Mouse (Mus musculus) cerebellum, postnatal 4 days (tissue): Measurements from ENCODE around the gene Gm17509.

Source experiments
- DNase-seq, 2 experiments: peaks; one replicate each; pipeline ENCODE4 v3.0.0; 2022; ENCODE audit warnings: low spot score in 2 of 2, mixed read lengths in 1 of 2

Gm17509 gene

DNA sequence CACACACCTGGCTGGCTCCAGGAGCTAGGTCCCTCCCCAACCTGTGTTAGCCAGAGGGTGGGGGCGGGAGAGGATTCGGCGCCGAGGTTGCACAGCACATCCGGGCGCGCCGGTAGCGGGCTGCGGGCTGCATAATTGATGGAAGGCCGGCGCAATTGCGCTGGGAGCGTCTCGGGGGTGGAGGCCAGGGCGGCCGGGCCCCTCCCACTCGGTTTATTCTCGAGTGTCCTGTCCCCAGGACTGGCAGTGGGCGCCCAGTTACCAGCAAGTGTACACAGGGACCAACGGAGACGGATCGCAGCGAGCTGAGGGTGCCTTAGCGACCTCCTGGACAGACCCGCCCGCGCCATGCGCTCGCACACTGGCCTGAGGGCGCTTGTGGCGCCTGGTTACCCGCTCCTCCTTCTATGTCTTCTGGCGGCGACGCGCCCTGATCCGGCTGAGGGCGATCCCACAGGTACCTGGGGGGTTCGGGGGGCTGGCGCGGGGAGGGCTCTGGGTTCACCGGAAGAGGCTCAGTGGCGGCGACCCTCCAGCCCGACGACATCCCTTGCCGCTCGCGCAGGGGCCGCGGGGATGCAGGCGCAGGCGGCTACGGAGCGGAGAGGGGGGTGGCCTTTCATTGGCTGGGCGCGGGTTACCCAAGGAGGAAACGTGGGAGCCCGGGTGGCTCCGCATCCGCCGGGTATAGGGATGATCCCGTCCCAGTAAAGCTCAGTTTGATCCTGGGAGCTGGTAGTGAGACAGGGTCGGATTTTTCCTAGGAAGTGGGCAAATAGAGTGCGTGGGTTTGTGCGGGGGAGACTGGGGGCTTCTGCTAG is at the start of gene Gm17509:
Gene Gm17509 (minus strand): TSS at position 575 of the 821 bp plus-strand sequence.
- DNase-seq: peak; percentile 30 to 64

DNA sequence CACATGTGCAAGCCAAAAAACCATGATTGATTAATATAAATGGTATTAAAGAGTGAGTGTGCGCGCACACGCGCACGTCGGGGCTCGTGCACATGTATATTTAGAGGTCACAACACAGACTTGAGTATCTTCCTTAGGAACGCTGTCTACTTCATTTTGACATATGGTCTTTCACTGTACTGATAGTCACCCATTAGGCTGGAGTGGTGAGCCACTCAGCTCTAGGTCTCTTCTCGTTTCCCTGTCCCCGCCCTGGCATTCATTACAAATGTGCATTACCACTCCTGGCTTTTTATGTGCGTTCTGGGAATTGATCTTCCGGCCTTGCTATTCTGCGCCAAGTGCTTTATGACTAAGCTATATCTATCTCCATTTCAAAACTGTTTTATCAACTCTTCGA is 47.1 kb upstream of the Gm17509 start:
- DNase-seq: no peak

DNA sequence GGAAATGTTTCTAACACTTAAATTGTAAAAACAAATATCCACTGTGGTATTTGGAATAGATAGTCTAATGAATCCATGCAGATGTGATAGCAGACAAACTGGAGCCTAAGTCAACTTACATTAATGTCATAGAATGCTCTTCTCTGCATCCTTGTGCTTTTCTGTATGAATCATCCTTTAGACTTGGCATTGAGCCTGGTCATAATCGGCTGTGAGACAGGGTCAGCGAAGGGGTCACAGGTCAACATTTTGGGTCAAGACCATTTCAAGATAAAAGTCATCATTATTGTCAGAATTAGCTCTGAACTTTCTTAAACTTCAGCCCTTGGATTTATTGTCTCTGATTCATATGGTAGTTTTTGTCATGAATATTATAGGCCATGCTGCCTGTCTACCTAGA is 45.3 kb upstream of the Gm17509 start:
- no peak for DNase-seq

DNA sequence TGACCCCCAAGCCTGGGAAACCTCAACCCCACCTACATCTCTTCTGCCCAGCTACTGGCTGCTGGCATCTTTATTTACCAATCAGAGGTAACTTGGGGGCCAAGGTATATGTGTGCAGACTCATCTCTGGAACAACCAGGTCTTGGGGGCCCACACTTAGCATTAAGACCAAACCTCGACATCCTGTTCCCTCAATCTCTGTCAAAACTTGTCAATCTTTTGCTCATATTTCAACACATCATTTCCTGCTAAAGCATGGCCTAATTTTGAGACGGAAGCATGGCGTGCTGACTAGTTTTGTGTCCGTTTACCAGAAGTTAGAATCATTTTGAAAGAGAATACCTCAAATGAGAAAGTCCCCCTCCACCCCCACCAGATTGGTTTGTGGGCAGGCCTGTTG is 39.8 kb upstream of the Gm17509 start:
- no peak for DNase-seq

DNA sequence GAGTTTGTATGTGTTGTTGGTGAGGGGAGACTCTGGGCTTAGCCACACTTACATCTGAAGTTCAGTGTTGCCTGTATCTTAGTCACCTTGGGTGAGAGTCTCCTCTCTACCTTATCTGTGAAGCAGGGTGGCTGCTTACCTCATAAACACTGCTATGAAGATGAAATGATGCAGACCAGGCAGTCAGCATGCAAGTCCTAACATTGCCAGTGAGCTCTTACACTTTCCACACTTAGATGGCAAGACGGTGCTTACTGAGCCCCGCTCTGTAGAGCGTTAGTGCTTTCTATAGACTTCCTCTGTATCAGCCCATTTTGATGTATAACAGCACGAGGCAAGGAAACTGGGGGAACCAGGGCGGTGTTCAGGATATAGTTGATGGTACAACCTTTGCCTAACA is 21.7 kb upstream of the Gm17509 start:
- no peak for DNase-seq

DNA sequence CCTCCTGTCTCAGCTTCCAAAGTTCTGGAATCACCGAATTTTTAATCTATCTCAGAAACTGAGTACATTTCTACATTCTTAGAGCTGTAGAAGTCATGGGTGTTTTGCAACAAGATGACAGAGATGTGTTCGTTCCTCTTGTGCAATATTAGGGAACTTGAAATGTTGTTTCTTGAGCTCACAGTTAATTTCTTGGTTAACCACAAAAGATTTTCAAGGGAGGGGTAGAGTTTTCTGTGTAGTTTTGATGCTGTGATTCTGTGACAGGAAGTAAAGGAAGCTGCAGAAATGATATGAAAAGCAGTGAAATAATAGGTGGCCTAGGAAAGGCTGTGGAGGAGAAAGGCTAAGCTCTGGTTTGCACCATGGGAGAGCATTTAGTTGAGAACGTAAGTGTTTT is 21.2 kb upstream of the Gm17509 start:
- no peak for DNase-seq

DNA sequence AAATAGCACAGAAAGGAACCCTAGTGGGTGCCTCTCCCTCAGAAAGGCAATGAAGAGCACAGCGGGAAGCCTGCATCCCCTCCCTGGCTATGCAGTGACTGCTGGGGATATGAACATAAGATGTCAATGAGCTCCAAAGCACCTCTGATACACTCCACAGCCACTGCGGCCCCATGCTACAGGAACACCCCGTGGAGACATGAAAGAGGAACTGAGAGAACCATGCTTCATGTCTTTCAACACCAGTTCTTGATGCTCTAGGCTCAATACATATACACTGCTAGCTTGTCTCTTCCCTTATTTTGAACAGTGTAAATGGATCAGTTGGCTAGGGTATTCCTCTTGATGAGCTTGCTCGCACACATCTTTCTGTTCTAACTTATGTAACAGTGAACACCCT is 16.2 kb upstream of the Gm17509 start:
- DNase-seq: no peak

DNA sequence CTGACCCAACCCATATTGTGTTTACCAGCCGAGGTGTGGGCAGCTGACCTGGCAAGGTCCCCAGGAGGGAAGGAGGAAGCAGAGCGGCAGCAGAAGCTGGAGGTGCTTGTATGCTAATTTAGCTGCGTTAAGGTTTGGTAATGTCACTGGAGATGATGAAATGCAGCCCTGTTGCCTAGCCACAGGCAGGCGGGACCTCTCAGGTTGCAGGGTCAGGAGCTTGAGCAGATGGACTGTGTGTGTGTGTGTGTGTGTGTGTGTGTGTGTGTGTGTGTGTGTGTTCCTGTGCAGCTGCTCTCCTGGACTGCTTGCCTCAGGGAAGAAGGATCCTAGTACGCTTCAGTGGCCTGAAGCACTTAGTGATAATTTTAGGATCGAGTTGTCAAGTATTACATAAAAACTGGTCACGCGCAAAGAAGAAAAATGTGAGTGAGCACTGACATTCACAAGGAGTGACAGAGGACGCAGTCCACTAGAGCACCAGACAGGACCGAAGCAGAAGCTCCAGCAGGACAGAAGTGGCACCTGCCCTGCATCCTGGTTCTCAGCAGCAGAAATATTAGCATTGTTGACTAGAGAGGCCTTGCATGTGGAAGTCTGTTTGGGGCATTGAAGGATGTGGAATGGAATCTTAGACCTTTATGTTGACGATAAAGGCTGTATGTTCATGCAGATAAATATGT is 14.8 kb upstream of the Gm17509 start:
- DNase-seq: peak in 1 of 2 experiments; percentile 22

DNA sequence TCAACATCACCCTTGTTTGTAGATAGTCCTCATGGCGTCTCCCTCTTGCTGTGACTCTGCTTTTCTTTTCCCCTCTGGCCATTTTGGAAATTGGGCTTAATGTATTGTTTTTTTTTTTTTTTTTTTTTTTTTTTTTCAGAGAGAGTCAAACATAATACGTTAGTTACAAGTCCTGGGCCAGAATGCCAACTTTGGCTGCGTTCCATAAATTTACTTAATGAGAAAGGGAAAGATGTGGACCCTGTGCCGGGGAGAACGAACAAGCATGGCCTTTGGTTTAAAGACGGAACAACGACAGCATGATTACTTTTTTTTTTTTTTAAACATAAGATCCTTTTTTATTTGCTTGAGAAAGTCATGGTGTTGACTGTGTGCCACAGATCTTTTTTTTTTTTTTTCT is 13.6 kb upstream of the Gm17509 start:
- no peak for DNase-seq

DNA sequence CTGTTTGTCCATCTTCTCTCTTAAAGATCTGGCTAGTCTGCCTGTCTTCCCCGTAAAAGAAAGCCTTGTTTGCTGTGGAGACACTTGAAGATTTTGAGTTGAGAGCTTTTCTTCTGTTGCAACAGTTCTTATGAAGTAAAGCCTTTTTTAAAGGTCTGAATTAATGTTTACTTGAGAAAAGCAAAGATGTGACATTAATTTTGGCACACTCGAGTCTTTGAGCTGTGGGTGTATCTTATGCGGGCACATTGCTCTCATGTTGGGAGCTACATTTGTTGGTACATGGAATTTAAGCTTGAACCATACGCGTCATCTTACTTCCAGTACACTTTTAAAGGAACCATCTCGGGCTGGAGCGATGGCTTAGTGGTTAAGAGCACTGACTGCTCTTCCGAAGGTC is 12.9 kb upstream of the Gm17509 start:
- DNase-seq: no peak

DNA sequence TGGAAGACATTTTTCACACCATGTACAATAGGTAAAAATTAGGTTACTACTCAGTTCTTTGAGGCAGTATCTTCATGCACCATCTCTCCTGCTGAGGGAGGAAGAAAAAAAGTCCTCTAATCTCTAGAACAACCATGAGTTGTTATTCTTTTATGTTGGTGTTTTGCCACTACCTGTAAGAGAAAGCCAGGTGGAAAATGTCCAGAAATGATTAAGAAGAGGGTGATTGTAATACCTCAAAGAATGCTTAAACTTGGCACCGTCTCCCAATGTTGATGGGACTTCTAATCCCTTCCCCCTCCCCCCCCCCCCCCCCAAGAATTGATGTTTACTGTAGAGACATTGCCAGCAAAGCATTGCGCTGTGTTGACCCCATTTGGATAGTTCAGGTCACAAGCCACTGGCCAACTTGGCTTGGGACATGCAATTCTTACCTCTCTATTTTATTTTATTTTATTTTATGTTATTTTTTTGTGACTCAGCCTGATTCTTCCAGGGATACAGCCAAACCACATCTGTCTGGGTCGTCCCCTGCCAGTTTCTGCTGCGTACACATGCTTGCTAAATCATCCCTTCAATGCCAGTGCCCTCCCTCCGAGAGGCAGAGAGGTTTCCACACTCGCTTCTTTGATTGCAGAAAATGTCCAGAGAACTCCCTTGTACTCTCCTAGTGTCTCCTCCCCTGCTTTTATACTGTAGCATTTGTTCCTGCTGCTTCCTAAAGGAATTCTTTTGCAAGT is 9.7 kb upstream of the Gm17509 start:
- DNase-seq: no peak

DNA sequence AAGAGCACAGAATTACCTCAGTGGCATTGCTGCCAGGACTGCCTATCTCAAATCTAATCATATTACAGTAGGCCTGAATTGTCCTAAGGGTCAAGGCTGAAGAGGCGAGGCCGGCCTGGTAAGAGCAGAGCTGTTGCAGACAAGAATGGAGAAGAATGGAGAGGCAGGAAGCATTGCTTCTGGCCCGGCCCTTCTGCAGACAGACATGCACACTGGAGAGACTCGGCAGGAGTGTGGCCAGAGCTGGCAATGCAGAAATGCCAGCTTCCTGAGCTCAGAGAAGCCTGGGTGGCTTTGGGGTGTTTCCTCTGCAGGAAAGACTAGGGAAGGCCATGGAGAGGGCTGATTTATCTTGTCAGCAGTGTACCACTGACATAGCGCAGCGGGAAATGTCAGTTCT is 4.7 kb upstream of the Gm17509 start:
- DNase-seq: no peak

DNA sequence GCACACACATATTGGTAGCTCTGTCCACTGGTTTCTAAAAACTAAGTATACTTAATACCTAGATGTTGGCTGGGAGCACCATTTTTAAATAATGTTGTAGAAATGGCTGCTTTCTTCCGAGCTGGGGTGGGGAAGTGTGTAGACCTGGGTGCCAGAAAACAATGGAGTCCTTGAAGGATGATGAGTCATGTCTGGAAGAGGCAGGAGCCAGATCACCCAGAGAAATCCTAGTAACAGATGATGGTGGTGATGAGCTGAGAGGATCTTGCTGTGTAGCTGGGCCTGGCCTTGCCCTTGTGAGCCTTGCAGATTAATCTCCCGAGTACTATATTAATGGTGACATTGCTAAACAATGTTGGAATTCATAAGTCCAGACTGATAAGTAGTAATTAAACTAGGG is 4.0 kb upstream of the Gm17509 start:
- DNase-seq: no peak

DNA sequence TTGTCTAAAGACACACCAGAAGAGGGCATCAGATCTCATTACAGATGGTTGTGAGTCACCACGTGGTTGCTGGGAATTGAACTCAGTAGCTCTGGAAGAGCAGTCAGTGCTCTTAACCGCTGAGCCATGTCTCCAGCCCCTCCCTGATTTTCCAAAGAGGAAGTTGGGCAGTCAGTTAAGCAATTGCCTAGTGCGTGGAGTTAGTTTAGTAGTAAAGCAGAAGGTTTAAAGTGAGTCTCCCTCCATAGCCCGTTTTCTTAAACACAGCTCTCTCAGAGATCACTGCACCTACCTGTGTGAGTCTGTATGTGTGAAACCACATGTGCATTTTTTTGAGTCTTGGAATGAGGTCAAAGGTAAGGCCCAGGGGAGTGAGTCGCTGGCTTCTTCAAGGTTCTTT is 2.2 kb upstream of the Gm17509 start:
- DNase-seq: no peak

DNA sequence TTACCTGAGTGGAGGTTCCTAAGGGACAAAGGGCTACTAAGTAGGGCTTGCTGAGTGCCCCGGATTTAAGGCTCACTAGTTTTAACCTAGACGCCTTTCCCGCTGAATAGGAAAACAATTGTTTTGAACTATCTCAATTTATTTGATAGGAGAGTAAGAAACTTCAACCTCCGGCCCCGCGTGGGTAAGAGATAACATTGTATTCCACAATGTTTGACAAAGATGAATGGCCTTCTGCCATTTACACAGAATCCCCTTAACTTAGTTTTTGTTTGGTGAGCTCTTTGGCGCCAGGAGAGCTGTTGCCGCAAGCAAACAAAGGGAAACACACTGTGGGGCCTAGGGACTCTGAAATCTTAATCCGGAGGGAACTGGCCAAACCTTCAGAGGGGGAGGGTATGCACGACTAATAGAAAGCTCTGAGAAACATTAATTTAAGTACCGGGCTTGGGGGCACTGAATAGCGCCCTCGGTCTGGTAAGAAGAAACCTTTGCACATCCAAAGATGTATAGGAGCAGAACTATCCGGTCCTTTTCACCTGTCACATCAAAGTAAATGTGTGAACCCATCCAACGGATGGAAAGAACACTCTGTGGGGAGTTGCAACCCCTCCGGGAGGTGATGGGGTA is 889 bp downstream of the Gm17509 start:
- no peak for DNase-seq

DNA sequence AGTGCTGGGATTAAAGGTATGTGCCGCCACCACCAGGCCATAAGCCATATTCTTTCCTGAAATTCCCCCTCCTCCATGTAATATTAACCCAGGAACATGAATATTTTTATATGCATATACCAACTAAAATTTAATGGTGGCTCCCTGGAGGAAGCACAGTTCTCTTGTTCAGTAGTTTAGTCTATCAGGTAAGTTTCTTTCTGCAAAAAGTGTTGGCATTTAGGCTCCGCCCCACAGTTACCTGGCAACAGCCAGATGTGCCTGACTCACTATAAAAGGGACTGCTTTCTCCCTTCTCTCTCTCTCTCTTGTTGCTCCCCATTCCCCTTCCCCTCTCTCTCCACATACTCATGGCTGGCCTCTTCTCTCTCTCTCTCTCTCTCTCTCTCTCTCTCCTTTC is 2.8 kb downstream of the Gm17509 start:
- no peak for DNase-seq

DNA sequence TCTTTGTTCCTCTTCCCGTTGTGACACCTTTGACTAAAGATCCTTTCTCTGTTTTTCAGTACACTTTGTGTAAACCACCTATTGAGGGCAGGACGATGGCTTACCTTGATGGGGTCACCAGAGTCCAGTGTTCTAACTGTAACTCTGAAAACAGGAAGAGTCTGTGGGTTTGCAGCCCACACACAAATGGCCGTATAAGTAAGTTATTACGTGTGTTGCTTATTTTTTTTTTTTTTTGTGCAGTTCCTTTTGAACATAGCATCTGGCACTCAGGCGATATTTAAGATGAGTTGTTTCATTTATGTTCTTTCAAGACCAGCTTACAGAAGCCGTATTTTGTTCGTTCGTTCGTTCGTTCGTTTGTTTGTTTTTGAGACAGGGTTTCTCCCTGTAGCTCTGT is 3.3 kb downstream of the Gm17509 start:
- DNase-seq: no peak

DNA sequence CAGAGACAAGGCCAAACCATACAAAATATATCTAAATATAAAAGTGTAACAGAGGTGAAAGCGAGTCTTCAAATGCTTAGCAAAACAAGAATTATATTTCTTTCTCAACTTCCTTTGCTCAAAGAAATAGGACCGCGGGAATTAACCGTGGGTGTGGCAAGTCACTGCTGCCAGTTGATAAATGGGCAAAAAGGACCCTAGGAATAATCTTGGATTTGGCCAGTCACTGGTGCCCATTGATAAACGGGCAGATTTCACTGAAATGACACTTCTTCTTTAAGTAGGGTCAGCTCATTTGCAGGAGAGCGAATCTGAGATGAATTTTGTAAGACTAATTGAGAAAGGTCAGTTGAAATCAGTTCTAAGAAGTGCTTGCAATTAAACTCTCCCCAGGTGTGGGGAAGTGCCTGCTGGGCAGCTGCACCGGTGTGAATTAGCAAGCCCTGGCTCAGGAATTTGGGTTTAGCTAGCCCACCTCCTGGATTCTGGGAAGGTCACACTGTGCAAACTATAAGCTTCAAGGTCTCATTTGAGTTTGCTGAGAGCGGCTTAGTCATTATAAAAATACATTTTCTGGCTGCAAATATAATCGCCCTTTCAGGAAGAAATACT is 4.0 kb downstream of the Gm17509 start:
- no peak for DNase-seq

DNA sequence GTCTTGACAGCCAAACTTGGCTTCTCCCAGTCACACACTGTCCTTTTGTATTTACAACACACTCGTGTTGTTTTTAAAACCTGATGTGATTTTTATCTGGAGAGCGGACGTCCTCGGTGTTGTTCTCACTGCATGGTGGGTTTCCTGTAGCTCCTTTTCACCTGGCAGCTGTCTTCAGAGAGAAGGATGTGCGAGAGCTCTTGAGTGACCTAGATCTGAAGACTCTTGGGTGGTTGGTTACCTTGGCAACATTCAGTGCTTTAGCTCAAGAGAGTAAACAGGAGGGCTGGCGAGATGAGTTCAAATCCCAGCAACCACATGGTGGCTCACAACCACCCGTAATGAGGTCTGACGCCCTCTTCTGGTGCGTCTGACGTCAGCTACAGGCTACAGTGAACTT is 4.7 kb downstream of the Gm17509 start:
- no peak for DNase-seq

DNA sequence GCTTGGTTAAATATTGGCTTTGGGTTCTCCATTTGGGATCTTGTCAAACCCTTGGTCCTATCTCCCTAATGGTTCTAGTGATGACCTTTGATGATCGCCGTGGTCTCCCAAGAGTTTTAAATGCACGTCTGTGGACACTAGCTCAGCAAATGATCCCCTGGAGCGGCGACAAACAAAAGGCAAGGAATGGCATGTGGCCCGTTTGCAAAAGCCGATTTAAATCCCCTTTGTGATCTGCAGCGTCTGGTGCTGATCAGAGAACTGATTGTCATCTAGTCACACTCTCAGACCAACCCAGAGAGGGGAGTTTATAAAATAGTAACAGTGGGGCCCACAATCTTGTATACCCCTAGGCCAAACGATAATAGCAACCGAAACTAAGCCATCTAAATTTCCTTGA is 5.4 kb downstream of the Gm17509 start:
- no peak for DNase-seq

DNA sequence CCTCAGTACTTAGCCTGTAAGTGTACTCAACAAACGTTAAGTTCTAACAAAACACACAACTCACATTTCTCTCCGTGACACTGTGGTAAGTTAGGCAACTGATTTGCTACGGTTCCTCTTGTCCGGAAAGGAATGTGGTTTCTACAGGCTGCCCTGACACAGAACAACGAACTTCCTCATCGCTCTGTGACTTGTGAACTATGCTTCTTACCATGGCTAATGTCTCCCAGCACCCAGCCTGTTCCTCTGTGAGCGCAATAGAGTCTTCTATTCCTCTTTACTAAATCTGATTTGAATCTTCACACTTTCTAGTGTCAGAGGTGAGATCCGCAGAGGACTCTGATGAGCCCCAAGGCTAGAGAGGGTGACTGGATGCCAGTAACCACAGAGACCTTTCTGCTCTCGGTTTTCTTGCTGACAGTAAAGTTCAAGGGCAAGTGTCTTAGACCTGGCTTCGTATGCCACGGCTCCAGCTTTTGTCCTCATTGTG is 9.4 kb downstream of the Gm17509 start:
- DNase-seq: no peak

DNA sequence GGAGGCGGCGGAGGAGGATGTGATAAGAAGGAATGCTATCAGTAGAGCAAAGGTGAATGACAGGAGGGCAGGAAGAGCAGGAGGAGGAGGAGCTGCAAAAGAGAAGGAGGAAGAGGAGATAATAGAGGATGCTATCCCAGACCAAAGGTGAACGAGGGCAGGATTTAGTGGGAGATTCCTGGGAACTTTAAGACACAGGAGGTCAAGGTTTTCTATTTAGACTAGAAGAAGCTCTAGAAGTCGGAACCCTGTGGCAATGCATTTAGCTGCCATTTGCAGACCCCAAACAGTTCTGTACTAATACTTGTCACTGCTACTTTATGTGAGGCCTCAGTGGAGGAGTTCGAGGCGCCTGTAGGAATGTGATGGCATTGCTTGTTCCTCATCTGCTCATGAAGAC is 12.6 kb downstream of the Gm17509 start, which contains the start of gene Emb:
Gene Emb (plus strand): TSS at position 301 of the 400 bp plus-strand sequence.
- DNase-seq: no peak
